Mouse (Mus musculus): Measurements from ENCODE around the gene Actg2.

The Actg2 gene

GRCm38 (mm10) chr6:83479193-83479592 lies 56.9 kb downstream of the Actg2 start:
- no peak for ATAC-seq (ENCODE audit: low TSS enrichment)

GRCm38 (mm10) chr6:83478628-83479027 lies 57.4 kb downstream of the Actg2 start:
- ATAC-seq (ENCODE audit: low TSS enrichment): no peak

- ATAC-seq (ENCODE audit: low TSS enrichment): no peak
These were observed 57.8 kb downstream of the Actg2 start for GRCm38 (mm10) chr6:83478217-83478616.

- no peak for ATAC-seq (ENCODE audit: low TSS enrichment)
These were observed 60.6 kb downstream of the Actg2 start for GRCm38 (mm10) chr6:83475431-83475830.

GRCm38 (mm10) chr6:83473240-83473639 lies 62.8 kb downstream of the Actg2 start:
- ATAC-seq (ENCODE audit: low TSS enrichment): no peak

GRCm38 (mm10) chr6:83471739-83472138 lies 64.3 kb downstream of the Actg2 start:
- no peak for ATAC-seq (ENCODE audit: low TSS enrichment)

- ATAC-seq (ENCODE audit: low TSS enrichment): no peak
These were observed 72.1 kb downstream of the Actg2 start for GRCm38 (mm10) chr6:83464011-83464410.
